Mouse (Mus musculus) liver, adult 2 months (tissue): ENCODE results near the gene Psmb4. TPM values are rescaled to one million over a fixed set of nuclear protein-coding genes. Genes with fewer than 3 reads are reported as not detected.
A peak's percentile ranks its signal among the peaks of the same experiment; 100 is the strongest.

Source experiments
- DNase-seq: peaks from one replicate; pipeline ENCODE4 v3.0.0-alpha.2; 2011; ENCODE audit warnings: low read depth, low spot score; ENCODE audit errors: extremely low read depth
- H3K27ac ChIP-seq: fragments of 200-500 bp; replicated peaks from 2 replicates; pipeline ENCODE4 v1.5.1; 2012; ENCODE audit warnings: low read depth, mild to moderate bottlenecking, control low read depth, inconsistent platforms, low read length; ENCODE audit not compliant: insufficient read depth
- H3K27me3 ChIP-seq: fragments of 200-500 bp; 2 replicates; pipeline ENCODE4 v1.6.1; 2012; ENCODE audit warnings: mild to moderate bottlenecking, moderate library complexity, low read length, inconsistent platforms; ENCODE audit not compliant: control insufficient read depth, insufficient read depth
- H3K36me3 ChIP-seq: fragments of 200-500 bp; 2 replicates; pipeline ENCODE4 v1.6.1; 2012; ENCODE audit warnings: low read length, inconsistent platforms; ENCODE audit not compliant: control insufficient read depth, insufficient read depth
- H3K4me1 ChIP-seq: fragments of 200-500 bp; 2 replicates; pipeline ENCODE4 v1.6.1; 2011; ENCODE audit warnings: low read length; ENCODE audit not compliant: control insufficient read depth, insufficient read depth
- H3K4me3 ChIP-seq: fragments of 200-500 bp; 2 replicates; pipeline ENCODE4 v1.5.1; 2011; ENCODE audit warnings: low read depth, mild to moderate bottlenecking, control low read depth, low read length, moderate library complexity; ENCODE audit not compliant: insufficient read depth
- H3K79me2 ChIP-seq: fragments of 200-500 bp; 2 replicates; pipeline ENCODE4 v1.6.1; 2012; ENCODE audit warnings: inconsistent platforms, mild to moderate bottlenecking, low read length, moderate library complexity; ENCODE audit not compliant: control insufficient read depth, insufficient read depth
- H3K9ac ChIP-seq: fragments of 200-500 bp; 2 replicates; pipeline ENCODE4 v1.6.1; 2012; ENCODE audit warnings: low read depth, mild to moderate bottlenecking, control low read depth, inconsistent platforms, low read length
- CTCF ChIP-seq: fragments of 200-500 bp; IDR thresholded peaks from 2 replicates; pipeline ENCODE4 v1.5.1; 2011; ENCODE audit warnings: low read depth, low read length, control low read depth
- POLR2A ChIP-seq: fragments of 200-500 bp; IDR thresholded peaks from 2 replicates; pipeline ENCODE4 v1.6.1; 2011; ENCODE audit warnings: low read length, control low read depth; ENCODE audit not compliant: insufficient read depth; ENCODE audit errors: extremely low read depth
- WGBS: fragments of 180-500 bp; shearing (Covaris S2); methylation state at CpG from one replicate; pipeline ENCODE4 v1.1.7; 2018; 5-methylcytosine and 5-hydroxymethylcytosine counted together
- polyA plus RNA-seq: library from polyadenylated mRNA; depleted of rRNA; stranded (reverse); fragments of >200 nt; gene quantifications from 2 replicates; pipeline ENCODE4 v1.2.3, GENCODE M21; 2012; rRNA removed
- total RNA-seq: library from RNA; depleted of rRNA; stranded (reverse); fragments of >200 nt; gene quantifications from 2 replicates; pipeline ENCODE4 v1.2.3, GENCODE M21; 2014; rRNA removed

Gene Psmb4
- total and polyA plus RNA-seq, 2 experiments: 246 to 271 TPM

DNA sequence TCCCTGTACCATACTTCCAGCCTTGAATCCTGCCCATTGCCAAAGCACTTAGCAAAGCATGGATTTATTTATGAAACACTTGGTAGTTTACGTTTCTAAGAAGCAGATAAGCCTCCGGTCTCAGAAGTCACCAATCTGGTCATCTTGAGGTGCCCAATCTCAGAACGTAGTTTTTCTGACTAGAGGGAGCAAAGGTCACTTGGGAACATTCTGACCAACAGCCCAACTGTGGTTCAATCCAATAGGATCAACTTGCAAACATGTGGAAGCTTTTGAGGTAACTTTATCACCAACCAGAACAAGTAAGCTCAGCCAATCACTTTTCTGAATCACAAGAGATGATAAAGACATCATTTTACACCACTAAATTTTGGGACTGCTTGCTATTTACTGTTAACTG is 51.4 kb downstream of the Psmb4 start:
- Histone ChIP-seq H3K4me1 (peaks cover 14% of the 10 kb centered on the region), H3K4me3 (no peak overlapping the region), H3K9ac (no peak overlapping the region), H3K27me3 (no peaks in the 10 kb centered on the region), H3K36me3 (no peaks in the 10 kb centered on the region), H3K79me2 (peaks cover 14% of the 10 kb centered on the region), H3K27ac (no peak overlapping the region)
- 24% methylated on average over 3 of the region's 3 CpGs for WGBS
- TF ChIP-seq CTCF: no peak
- no peak for TF ChIP-seq POLR2A
- peak; percentile 71 for DNase-seq

Other genes with a start within 250 kb of the Psmb4 start
- gene Gm10972, start 243.8 kb downstream of the Psmb4 start, total RNA-seq: not detected in 2 replicates
- not detected in 2 replicates for gene Gm10972, start 243.8 kb downstream of the Psmb4 start, polyA plus RNA-seq
- gene Tuft1, start 228.1 kb downstream of the Psmb4 start, total RNA-seq: 2.1 and 2.6 TPM in 2 replicates
- 2.6 and 7.3 TPM in 2 replicates for gene Tuft1, start 228.1 kb downstream of the Psmb4 start, polyA plus RNA-seq
- 57.4 and 86.2 TPM in 2 replicates for gene Selenbp2, start 193.4 kb downstream of the Psmb4 start, total RNA-seq
- gene Selenbp2, start 193.4 kb downstream of the Psmb4 start, polyA plus RNA-seq: 24.5 and 148 TPM in 2 replicates
- 7.6 and 9.2 TPM in 2 replicates for gene Cgn, start 100.5 kb downstream of the Psmb4 start, total RNA-seq
- gene Cgn, start 100.5 kb downstream of the Psmb4 start, polyA plus RNA-seq: 7.3 and 7.4 TPM in 2 replicates
- 6.3 and 6.8 TPM in 2 replicates for gene Pogz, start 49.4 kb downstream of the Psmb4 start, total RNA-seq
- gene Pogz, start 49.4 kb downstream of the Psmb4 start, polyA plus RNA-seq: 6.4 and 9.9 TPM in 2 replicates
- 631 and 642 TPM in 2 replicates for gene Selenbp1, start 46.1 kb upstream of the Psmb4 start, total RNA-seq
- 641 and 744 TPM in 2 replicates for gene Selenbp1, start 46.1 kb upstream of the Psmb4 start, polyA plus RNA-seq
- gene Rfx5, start 67.1 kb upstream of the Psmb4 start, total RNA-seq: 6.4 and 7.0 TPM in 2 replicates
- 6.0 and 7.1 TPM in 2 replicates for gene Rfx5, start 67.1 kb upstream of the Psmb4 start, polyA plus RNA-seq
- 26.5 and 30.8 TPM in 2 replicates for gene Pi4kb, start 87.8 kb upstream of the Psmb4 start, total RNA-seq
- 25.3 and 26.0 TPM in 2 replicates for gene Pi4kb, start 87.8 kb upstream of the Psmb4 start, polyA plus RNA-seq
- gene Zfp687, start 128.5 kb upstream of the Psmb4 start, total RNA-seq: 2.1 and 3.2 TPM in 2 replicates
- 6.8 and 8.8 TPM in 2 replicates for gene Zfp687, start 128.5 kb upstream of the Psmb4 start, polyA plus RNA-seq
- gene Psmd4, start 155.7 kb upstream of the Psmb4 start, total RNA-seq: 140 and 156 TPM in 2 replicates
- 132 and 134 TPM in 2 replicates for gene Psmd4, start 155.7 kb upstream of the Psmb4 start, polyA plus RNA-seq
- gene Pip5k1a, start 220.0 kb upstream of the Psmb4 start, total RNA-seq: 4.5 and 5.6 TPM in 2 replicates
- 5.2 and 6.7 TPM in 2 replicates for gene Pip5k1a, start 220.0 kb upstream of the Psmb4 start, polyA plus RNA-seq
- gene Vps72, start 224.1 kb upstream of the Psmb4 start, total RNA-seq: 9.9 and 12.7 TPM in 2 replicates
- gene Vps72, start 224.1 kb upstream of the Psmb4 start, polyA plus RNA-seq: 25.1 and 27.4 TPM in 2 replicates
- gene Tmod4, start 237.5 kb upstream of the Psmb4 start, total RNA-seq: 0.65 TPM in 1 of 2 replicates, not detected in the other
- 0.25 TPM in 1 of 2 replicates, not detected in the other for gene Tmod4, start 237.5 kb upstream of the Psmb4 start, polyA plus RNA-seq
- gene Scnm1, start 247.1 kb upstream of the Psmb4 start, total RNA-seq: 12.6 and 13.3 TPM in 2 replicates
- gene Scnm1, start 247.1 kb upstream of the Psmb4 start, polyA plus RNA-seq: 15.2 and 17.7 TPM in 2 replicates
- gene Lysmd1, start 247.1 kb upstream of the Psmb4 start, total RNA-seq: 7.0 and 7.9 TPM in 2 replicates
- gene Lysmd1, start 247.1 kb upstream of the Psmb4 start, polyA plus RNA-seq: 6.1 and 6.5 TPM in 2 replicates